Mouse (Mus musculus): ENCODE results near the gene Clmn.

Gene Clmn

DNA sequence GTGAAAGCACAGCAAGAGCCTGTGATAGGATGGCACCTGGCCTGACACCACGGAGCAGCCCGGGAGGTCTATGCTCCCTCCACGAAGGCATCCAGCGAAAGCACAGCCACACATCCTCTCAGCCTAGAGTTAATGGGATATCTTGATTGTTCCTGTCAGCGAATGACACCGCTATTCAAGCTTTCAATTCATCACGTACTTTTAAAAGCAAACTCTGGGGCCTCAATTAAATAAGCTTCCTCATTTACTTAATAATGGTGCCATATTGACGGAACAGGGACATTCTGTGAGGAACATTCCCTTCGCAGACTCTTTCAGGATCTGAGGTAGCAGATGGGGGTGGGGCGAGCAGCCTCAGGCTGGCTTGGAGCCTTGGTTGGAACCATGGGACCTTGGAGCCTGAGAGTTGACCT, 14.7 kb upstream of the Clmn start:
- no peak for DNase-seq (ENCODE audit: low read depth, low spot score)

DNA sequence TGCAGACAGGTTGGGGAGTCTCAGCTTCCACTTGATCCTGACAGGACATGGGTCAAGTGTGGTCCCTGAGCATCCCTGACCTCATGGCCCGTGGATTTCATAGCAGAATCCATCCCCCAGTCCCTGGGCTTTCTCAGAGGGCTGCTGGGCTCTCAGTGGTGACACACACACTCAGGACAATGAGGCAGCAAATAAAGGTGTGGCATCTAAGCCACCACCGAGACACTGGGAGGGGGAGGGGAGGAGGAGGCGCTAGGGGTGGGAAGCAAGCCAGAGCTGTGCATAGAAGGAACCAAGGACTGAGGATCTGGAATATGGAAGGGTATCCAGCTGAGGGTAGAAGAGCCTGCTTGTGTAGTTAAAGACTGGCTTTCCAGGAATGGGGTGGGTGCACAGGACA, 11.2 kb upstream of the Clmn start:
- DNase-seq (ENCODE audit: low read depth, low spot score): no peak

DNA sequence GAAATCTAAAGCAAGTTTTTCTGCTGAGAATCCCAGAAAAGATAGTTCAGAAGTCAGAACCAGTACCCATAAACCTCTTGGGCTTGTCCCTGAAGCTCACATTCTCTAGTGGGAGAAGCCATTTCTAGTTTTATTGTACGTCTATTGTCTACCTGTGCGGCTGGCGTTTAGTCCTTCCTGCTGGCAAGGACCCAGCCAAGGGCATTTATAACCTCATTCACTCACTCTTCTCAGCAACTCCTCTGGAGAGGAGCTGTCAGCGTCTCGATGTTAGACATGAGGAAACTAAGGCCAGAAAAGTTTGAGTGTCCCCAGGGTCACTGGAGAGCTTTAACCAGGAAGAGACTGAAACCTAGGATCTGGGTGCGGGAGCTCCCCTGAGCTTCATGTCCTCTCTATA, 7.1 kb upstream of the Clmn start:
- DNase-seq (ENCODE audit: low read depth, low spot score): no peak

DNA sequence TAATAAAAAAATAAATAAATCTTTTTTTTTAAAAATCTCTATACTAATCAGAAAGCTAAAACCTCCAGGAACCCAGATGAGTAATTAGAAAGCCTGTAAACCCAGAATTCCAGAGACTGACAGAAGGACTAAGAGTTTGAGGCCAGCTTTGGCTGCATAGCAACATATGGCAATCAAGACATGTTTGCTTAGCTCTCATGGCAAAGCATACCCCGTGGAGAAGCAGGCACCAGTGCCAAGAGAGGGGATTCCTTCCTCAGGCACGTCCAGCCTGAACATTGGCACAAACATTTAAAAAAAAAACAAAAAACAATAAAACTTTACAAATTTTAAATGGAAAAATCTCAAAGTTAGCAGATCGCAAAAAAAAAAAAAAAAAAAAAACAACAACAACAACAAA, 4.9 kb upstream of the Clmn start:
- no peak for DNase-seq (ENCODE audit: low read depth, low spot score)

DNA sequence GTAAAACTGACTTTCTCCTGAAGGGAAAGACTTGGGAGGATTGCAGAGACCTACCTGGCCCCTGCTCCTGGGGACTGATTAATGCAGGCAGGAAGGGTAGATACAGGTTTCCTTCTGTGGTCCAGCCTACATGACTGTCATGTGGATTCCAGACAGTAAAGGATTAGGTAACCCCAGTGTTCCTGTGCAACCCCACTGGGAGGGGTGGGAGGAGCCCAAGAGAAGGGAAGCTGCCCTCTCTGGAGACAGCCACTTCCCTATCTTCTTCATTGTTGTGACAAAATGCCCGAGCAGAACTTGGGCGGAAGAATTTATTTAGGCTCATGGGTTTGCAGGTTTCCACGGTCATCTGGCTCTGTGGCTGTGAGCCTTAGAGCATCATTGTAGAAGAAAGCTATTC, 3.6 kb upstream of the Clmn start:
- no peak for DNase-seq (ENCODE audit: low read depth, low spot score)

DNA sequence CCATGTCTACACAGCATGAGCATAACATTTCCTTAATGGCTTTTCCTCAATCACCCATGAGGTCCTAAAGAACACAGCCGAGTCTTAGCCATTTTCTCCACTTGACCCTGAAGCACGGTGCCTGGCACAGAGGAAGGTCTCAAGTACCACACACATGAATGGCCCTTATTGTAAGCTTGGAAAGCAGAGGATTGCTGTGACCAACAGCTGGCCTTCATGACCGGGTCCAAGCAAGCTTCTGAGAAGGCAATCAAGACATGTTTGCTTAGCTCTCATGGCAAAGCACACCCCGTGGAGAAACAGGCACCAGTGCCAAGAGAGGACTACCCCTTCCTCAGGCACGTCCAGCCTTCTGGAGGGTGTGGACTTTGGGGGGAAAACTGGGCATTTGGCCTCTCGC, 3.0 kb upstream of the Clmn start:
- DNase-seq (ENCODE audit: low read depth, low spot score): no peak

DNA sequence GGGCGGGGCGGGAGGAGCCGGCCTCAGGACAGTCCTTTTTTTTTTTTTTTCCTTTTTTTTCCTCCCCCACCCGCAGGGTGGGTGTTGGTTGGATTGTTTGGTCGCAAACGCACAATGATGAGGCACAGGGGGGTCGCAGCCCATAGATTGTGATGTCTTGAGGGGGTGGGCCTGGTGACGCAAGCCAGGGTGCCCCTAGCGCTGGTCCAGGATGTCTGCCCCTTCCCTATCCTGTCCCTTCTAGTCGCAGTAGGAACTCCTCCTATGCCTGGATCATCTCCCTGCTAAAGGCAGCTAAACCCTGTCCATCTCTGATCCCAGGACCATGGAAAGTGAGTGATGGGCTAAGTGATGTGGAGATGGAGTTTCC, 275 bp upstream of the Clmn start:
- no peak for DNase-seq (ENCODE audit: low read depth, low spot score)

DNA sequence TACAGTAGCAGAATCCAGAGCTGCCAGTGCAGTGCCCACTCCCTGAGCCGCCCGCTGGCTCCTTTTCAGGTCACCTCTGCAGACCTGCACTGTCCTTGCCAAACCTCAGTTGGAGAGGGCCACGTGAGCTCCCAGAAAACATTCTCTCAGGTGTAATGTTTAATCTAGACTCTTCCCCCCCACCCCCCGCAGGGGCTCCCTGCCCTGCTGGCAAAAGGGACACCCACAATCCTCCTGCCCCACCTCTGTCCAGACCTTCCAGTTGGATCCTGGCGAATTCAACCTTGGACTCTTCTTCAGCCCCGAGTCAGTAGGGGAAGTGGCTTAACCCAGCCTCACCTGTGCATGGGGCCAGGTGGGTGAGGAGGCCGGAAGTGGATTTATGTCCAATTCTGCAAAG, 1.2 kb downstream of the Clmn start:
- DNase-seq (ENCODE audit: low read depth, low spot score): no peak

DNA sequence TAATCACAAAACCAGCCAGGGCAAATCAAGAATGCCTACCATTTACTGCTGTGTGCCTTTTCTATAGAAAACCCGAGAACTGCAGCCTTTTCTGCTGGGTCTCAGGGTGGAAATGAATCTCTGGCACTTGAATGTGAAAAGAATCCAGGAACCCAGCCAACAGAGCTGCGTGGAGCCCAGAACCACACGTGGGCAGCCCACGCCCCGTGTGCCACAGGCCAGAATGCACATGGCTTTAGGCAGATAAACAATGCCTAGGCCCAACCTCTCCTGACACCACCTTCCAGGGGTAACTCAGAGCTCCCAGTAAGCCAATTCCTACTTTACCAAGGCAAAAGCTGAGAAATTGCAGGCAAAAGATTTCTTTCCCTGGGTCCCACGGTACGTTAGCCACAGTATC, 5.7 kb downstream of the Clmn start:
- no peak for DNase-seq (ENCODE audit: low read depth, low spot score)

DNA sequence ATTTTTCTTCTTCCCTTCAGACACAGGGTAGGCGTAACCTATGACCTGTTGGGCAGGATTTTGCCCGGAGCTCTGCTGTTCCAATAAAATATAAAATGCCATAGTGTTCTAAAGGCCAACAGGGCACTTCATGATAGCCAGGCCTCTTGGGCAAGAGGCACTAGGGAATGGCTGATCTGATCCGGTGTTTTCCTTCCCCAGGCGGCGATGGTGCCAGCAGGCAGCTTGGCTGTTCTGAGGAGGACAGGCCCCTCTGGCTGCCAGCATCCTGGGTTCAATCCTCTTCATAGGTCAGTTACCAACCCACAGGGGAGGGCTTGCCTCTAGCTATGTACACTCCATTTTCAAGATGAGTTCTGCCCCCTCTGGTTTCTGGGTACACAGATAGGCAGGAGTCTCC, 6.1 kb downstream of the Clmn start:
- DNase-seq (ENCODE audit: low read depth, low spot score): no peak

DNA sequence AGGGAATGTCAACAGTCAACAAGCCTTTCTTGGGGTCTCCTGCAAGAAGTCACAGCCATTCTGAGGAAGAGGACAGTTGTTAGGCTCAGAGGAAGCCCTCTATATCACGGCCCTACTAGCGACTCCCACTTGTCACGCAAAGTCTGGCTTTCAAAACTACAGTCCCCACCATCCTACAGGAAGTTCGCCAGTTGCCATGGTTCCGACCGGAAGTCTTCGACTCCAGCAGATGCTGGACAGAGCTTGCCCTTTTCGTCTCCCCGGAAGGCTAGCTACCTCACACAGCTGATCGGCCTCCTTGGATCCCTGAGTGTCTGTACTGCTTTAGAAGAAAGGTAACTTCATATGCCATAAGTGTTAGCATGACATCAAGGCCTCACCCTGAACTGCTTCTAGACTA, 7.3 kb downstream of the Clmn start:
- no peak for DNase-seq (ENCODE audit: low read depth, low spot score)

DNA sequence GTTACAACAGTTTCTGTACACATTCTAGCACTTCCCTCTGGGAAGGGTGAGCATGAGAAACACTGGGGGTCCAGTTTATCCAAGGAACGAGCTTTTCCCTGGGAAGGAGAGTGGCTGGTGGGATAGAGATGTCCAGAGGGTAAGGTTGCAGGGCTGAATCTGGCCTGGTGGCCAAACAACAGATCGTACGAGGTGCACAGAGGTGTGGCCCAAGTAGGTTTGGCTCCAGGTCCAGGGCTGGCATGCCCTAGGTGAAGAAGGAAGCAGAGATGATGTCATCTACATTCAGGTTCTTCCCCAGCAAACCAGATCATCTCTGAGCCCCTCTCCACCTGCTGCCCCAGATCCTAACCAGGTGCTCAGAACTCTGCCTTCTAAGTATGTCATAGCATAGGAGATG, 8.3 kb downstream of the Clmn start:
- DNase-seq (ENCODE audit: low read depth, low spot score): no peak

DNA sequence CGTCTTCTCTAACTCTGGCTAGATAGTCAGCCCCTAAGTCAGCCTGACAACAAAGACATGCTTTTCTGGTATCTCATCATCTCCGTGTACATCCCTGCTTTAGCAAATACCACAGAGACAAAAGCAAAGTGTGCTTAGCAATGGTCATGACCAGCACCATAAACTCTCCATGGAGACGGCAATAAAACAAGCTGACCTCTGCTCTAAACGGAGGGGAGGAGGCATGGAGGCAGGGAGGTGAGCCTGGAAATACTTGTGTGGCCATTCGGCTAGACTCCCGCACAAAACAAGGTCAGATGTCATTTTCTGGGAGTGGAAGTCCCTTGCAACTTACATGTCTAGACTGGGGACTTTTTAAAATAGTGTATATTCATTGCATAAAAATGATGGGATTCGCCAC, 9.3 kb downstream of the Clmn start:
- DNase-seq (ENCODE audit: low read depth, low spot score): no peak

DNA sequence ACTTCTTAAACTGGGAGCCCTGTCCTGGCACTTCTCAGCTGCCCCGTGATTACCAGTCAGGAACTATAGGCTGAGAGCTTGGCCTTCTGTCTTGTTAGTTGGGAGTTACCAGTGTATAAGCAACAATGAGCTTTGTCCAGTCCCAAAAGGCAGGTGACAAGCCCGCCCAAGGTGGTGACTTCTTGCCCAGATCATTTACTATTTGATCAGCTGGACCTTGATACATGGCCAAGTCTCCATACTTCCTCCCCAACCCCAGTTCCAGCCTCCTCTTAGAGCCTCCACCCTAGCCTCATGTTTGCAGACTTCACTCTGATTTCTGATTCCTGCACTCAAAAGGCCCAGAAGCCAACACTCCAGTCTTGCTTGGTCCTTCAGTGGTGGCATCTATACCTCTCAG, 10.1 kb downstream of the Clmn start:
- no peak for DNase-seq (ENCODE audit: low read depth, low spot score)

DNA sequence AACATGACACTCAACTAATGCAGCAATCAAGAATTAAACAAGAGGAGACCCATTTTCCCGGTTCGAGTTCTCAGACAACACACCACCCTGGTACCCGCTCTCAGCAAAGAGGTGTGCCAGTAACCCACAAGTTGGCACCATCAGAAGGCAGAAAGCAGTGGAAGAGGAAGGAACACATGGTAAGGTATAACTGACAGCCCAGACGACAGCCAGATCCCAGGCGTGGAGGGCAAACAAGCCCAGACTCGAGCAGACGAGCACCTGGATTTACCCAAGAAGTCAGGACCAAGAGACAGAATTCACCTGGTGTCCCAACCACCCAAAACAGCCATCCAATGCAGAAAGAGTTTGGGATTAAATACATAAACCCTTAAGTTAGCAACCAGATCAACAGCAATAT, 11.5 kb downstream of the Clmn start:
- DNase-seq (ENCODE audit: low read depth, low spot score): no peak

DNA sequence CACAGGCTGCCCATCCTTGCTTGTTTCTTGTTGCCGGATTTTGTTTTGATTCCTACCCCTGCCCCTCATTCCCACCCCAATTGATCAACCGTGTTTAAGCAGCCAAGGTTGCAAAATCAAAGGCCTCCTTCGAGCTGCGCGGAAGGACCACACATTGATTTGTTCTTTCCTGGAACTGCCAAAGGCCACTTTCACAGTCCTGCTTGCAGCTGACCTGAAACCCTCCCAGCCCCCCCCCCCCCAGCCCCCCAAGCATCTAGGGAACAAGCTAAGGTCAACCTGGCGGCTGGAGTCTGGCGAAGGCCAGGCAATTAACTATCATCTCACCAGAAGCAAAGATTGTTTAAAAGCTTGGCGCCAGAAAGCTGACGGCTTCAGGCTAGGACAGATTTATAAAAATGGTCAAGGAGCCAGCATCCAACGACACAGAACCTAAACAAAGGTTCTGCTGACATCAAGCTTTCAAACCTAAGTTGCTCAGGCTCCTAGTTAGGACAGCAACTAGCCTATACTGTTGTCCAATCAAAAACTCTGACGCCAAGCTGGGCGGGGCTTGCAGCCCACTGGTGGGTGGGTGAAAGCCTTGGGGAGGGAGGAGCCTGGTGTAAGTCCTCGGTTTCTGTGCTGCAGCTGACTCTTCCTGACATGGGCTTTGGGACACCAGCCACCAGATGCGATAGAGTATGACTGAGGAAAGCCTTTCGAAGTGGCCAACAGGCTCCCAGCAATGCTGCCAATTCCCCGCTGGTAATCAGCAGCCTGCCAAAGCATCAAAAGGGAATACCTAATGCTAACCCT, 13.0 kb downstream of the Clmn start:
- DNase-seq (ENCODE audit: low read depth, low spot score): no peak

DNA sequence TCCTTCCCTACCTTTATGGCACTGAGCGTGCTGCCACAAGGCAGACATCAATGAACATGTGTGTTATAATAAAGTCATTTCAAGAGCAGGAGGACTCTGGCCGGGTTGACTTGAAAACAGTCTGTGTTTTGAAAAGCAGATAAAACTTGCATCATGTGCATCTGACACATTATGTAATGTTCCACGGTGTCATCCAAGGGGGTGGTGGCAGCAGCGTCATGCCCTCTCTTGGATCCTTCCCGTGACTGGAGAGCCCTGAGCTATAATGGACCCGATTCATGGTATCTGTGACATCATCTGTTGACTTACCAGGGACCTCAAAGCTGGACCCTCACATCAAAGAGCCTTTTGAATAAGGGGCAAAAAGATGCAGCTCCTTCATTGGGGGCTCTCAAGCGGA, 14.8 kb downstream of the Clmn start:
- DNase-seq (ENCODE audit: low read depth, low spot score): no peak

DNA sequence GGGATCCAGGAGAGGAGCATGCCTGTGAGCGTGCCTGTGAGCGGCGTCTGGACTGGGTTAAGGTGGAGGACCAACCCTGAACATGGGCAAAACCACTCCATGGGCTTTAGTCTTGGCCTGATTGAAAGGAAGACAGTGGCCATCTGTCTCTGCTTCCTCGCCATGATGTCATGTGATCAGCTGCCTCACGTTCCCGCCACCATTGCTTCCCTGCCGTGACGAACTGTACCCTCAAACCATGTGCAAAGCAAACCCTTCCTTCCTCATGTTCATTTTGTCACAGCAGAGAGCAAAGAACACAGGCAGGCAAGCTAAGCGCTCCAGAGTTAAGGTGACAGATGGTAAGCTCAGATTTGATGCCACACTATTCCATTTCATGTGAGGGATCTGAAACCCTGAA, 16.2 kb downstream of the Clmn start:
- no peak for DNase-seq (ENCODE audit: low read depth, low spot score)

DNA sequence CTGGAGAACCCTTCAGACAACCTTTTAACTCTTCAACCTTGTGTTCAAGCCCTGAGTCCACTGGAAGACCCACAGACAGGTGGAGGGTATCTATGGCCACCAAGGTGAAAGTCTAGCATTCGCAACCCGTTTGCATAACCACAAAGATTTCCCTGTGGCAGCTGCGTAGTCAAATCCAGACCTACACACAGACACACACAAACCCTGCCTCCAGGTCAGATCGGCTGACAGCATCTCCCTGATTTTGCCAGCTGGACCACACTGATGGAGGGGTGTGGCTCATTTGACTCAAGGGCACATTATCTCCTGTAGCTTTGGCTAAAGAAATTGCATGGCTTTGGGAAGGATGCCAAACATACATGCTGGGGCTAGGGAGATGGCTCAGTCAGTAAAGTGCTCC, 17.6 kb downstream of the Clmn start:
- no peak for DNase-seq (ENCODE audit: low read depth, low spot score)

DNA sequence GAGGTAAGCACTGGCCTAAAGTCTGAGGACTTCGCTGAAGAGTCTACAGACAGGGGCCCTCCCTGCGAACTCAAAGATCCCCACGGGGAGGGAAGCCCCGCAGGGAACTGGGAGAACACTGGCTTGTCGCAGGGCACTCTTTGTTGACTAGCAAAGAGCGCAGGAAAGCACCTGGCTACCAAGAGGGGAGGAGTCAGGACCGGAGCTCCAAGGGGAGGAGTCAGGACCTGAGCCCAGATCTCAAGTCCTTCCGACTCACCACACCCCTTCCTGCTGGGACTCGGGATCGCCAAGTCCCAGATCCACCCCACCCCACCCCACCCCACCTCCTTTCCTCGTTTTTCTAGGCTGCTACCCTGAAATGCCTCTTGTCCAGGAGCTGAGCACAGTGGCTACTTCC, 19.2 kb downstream of the Clmn start:
- DNase-seq (ENCODE audit: low read depth, low spot score): no peak

DNA sequence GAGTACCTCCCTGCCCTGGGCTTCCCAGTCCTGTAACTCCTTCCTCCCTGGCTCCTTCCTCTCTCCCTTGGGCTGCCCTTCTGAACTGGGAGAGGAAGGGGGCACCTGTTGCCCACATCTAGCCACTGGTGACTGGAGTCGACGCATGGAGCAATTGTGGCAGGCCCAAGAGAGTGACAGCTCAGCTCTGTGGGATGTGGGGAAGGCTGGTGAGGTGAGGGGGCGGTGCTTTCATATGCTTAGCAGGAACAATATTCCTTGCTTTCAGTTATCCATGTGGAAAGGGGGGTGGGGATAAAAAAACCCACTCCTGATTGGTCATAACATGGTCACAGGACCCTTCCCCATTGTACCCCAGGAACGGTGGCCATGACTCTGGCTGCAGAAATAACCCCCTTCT, 19.9 kb downstream of the Clmn start:
- no peak for DNase-seq (ENCODE audit: low read depth, low spot score)

DNA sequence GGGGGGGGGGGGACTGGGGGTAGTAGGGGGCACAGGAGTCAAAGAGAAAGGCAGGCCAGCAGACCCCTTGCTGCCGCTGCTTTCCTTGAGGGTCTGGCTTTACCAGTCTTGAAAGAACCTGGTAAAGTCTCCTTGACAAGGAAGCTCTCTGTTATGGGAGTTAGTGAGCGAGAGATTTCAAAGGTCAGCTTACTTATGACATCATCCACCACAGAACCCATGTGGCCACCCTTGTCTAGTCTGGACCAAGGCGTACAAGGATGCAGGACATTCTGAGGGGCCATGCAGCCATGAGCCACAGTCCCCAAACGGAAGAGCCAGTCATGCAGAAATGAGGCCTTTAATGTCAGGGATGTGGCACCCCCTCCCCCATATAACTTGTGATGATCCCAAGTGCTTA, 20.6 kb downstream of the Clmn start:
- DNase-seq (ENCODE audit: low read depth, low spot score): no peak

DNA sequence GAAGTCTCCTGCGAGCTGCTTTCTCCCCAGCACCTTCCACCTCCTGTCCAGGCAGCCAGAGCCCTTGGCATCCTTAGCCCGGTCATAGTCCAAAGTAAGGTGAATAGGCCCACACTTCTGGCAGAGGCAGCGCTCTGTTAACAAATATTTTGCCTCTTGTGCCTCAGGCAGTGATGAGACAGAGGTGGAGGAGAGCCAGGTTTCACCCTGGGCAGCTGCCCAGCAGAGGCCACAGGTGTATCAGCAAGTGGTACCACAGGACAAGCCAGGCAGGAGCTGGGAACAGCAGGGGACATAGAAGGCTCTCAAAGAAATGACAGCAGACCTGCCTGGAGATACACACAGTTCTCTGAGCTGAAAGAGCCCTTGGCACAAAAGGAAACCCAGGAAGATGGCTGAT, 23.6 kb downstream of the Clmn start:
- no peak for DNase-seq (ENCODE audit: low read depth, low spot score)

DNA sequence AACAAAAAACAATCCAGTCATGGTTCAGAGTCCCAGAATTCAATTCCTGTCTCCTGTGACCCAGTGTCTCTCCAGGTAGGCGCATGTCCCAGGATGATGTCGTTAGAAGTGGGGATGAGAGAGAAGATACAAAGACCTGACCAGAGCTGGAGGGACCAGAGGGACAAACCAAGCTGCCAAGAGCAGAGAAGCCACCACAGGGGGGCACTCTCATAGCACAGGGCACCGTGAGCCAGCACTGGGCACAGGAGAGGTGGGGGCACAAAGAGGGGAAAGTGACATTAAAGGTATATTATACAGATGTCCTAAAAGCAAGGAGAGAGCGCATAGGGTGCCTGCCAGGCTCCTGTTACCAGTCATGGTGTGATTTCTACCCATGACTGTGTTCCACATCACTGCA, 25.9 kb downstream of the Clmn start:
- no peak for DNase-seq (ENCODE audit: low read depth, low spot score)

Measured in brain, embryonic 18.5 days (tissue).